Mouse (Mus musculus): ENCODE results near the gene Arf3.

DNA sequence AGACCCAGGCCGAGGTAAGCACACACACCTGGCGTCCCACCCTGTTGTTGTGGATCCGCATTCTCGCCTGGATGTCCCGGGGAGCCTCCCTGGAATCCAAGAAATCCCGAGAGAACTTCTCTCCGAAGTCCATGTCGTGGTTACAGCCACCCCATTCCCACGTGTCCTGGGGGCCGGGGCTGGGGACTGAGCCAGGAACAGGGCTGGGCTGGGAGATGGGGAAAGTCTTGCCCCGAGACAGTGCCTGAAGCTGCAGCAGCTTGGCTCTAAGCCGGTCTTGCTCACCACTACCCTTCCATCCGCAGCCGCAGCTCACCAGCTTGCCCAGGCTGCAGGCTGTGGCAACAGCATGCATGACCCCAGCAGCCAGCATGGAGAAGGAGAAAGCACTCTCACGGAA, 11.1 kb upstream of the Arf3 start:
- TF ChIP-seq POLR2A (IDR thresholded peaks at IDR 0.05; ENCODE audit: borderline replicate concordance, extremely low read depth, low read depth, low read length), result no peak
- TF ChIP-seq CTCF (IDR thresholded peaks at IDR 0.05; ENCODE audit: insufficient read depth, low read length), result no peak
